Mouse (Mus musculus): ENCODE measurements around the gene Ddx17. TPM values are rescaled to one million over a fixed set of nuclear protein-coding genes. Genes with fewer than 3 reads are reported as not detected.

Gene Ddx17
- 44.0 TPM for polyA plus RNA-seq (2017; shearing (Covaris generic))

GRCm38 (mm10) chr15:79546410-79547288, at the start of gene Ddx17:
TSS of gene Ddx17 (minus strand) at chr15:79546741.

DNA sequence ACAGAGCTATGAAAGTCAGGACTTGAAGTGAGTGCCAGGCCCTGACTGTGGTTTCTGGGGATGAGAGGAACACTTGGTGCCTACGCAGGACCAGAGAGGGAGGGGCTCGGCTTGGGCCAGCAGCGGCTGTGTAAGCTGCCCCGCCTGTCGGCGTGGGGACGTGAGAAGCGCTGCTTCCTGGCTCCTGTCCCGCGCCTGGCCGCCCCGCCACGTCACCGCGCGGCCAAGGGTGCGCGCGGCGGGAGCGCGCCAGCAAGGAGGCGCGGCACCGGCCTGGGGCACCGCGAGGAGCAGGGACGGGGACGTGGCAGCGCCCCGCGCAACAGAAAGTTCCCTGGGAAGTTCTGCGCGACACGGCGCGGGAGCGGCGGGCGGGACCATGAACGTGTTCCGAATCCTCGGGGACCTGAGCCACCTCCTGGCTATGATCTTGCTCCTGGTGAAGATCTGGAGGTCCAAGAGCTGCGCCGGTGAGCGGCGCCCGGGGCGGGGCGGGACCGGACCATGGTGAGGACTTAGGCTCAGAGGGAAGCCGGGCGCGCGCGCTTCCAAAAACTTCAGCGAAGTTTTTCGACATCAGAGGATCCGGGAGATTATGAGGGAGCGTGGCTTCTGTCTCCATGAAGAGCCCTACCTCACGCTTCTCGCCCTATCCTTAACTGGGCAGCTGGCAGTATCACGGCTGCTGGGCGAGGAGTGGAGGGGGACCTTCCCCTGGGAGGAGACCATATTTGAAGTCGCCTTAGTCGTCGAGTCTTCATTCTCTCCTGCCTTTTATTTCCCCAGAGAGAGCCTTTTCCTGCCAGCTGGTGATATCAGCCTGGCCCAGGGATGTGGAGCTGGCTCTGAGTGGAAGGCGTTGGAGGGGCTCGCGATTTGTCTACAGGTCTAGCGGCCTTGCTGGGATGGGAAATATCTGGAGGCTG, 30.1 kb downstream of the Ddx17 start, which contains the start of gene Kdelr3:
Kdelr3 (plus strand) TSS at position 241 of the 926 bp plus-strand sequence.

DNA sequence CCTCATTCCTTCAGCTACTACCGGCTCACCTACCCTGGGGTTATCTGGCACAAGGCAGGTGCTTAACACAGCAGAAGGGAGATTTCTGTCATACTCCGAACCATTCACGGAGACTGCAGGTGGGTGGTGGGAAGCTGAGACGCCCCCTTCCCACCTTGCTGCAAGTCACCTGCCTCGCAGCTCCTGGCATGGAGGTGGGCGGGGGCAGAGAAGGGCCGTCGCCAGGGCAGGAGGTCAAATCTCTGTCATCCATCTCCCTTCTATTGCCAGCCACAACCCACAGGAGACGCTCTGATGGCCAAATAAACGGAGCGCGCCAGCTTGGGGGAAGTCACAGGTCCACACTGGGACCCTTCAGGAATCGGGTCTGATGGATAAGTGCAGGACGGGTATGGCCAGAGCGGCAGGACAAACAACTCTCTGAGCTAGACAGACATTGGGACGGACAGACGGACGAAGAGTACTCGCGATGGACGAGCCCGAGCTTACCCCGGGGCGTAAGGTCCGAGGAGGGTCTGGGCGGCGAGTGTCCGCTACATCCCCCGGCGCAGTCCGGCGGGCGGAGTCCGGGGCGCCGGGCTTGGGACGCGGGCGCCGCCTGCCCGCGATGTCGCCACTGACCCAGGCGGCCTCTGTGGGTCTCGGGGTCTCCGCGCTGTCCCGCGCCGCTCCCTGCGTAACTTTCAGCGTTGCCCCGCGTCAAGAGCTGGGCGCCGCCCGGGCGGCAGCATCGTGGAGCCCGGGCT, 41.7 kb downstream of the Ddx17 start, which contains the start of gene Kcnj4:
Kcnj4 (minus strand) TSS at position 535 of the 746 bp plus-strand sequence.

Other genes starting within 250 kb of the Ddx17 start
- 10.1 TPM for gene Pla2g6, start 218.4 kb downstream of the Ddx17 start, polyA plus RNA-seq (2017; shearing (Covaris generic))
- gene Maff, start 200.1 kb downstream of the Ddx17 start, polyA plus RNA-seq (2017; shearing (Covaris generic)), result 1.5 TPM
- 53.7 TPM for gene Tmem184b, start 143.2 kb downstream of the Ddx17 start, polyA plus RNA-seq (2017; shearing (Covaris generic))
- gene Csnk1e, start 91.2 kb downstream of the Ddx17 start, polyA plus RNA-seq (2017; shearing (Covaris generic)), result 23.9 TPM
- not detected for gene Kcnj4, start 41.5 kb downstream of the Ddx17 start, polyA plus RNA-seq (2017; shearing (Covaris generic))
- 0.20 TPM for gene Kdelr3, start 30.3 kb downstream of the Ddx17 start, polyA plus RNA-seq (2017; shearing (Covaris generic))
- not detected for gene Dmc1, start 58.4 kb upstream of the Ddx17 start, polyA plus RNA-seq (2017; shearing (Covaris generic))
- 0.16 TPM for gene Fam227a, start 112.2 kb upstream of the Ddx17 start, polyA plus RNA-seq (2017; shearing (Covaris generic))
- 10.5 TPM for gene Cby1, start 112.5 kb upstream of the Ddx17 start, polyA plus RNA-seq (2017; shearing (Covaris generic))
- gene Tomm22, start 124.1 kb upstream of the Ddx17 start, polyA plus RNA-seq (2017; shearing (Covaris generic)), result 221 TPM
- 29.4 TPM for gene Josd1, start 141.2 kb upstream of the Ddx17 start, polyA plus RNA-seq (2017; shearing (Covaris generic))
- 120 TPM for gene Gtpbp1, start 144.1 kb upstream of the Ddx17 start, polyA plus RNA-seq (2017; shearing (Covaris generic))
- gene Sun2, start 195.8 kb upstream of the Ddx17 start, polyA plus RNA-seq (2017; shearing (Covaris generic)), result 77.0 TPM
- 14.5 TPM for gene Dnal4, start 231.1 kb upstream of the Ddx17 start, polyA plus RNA-seq (2017; shearing (Covaris generic))

All from CD4-positive, CD25-positive, alpha-beta regulatory T cell (primary cell).